Mouse (Mus musculus) lung, postnatal 14 days (tissue): ENCODE measurements around the gene Fktn.
A peak's percentile ranks its signal among the peaks of the same experiment; 100 is the strongest.
"Not testable (repeated sequence)": the region's sequence is repeated elsewhere in the genome, so short reads cannot be mapped to it uniquely, and the experiment has no call there.

Source experiments
- DNase-seq: peaks from one replicate; pipeline ENCODE4 v3.0.0; 2021

Fktn gene

GRCm38 (mm10) chr4:53772004-53772403 is 58.2 kb downstream of the Fktn start:
- no peak for DNase-seq

GRCm38 (mm10) chr4:53773911-53774310 is 60.1 kb downstream of the Fktn start:
- no peak for DNase-seq

GRCm38 (mm10) chr4:53781396-53781795 is 67.6 kb downstream of the Fktn start:
- no peak for DNase-seq

GRCm38 (mm10) chr4:53782216-53783070 is 68.6 kb downstream of the Fktn start:
- no peak for DNase-seq

- DNase-seq: no peak
Observed at GRCm38 (mm10) chr4:53785746-53786398, 72.1 kb downstream of the Fktn start.

GRCm38 (mm10) chr4:53786851-53787250 is 73.1 kb downstream of the Fktn start:
- no peak for DNase-seq

- DNase-seq: no peak
Observed at GRCm38 (mm10) chr4:53789346-53789745, 75.5 kb downstream of the Fktn start.

GRCm38 (mm10) chr4:53794257-53794966 is 80.6 kb downstream of the Fktn start:
- DNase-seq: no peak

GRCm38 (mm10) chr4:53795086-53795485 is 81.3 kb downstream of the Fktn start:
- DNase-seq: no peak

- no peak for DNase-seq
Observed at GRCm38 (mm10) chr4:53795706-53796105, 81.9 kb downstream of the Fktn start.

GRCm38 (mm10) chr4:53796865-53797772 is 83.3 kb downstream of the Fktn start:
- no peak for DNase-seq

- peak; percentile 56 for DNase-seq
Observed at GRCm38 (mm10) chr4:53798896-53799676, 85.3 kb downstream of the Fktn start.

GRCm38 (mm10) chr4:53799753-53800152 is 86.0 kb downstream of the Fktn start:
- no peak for DNase-seq

GRCm38 (mm10) chr4:53803674-53804073 is 89.9 kb downstream of the Fktn start:
- DNase-seq: not testable (repeated sequence)

- DNase-seq: not testable (repeated sequence)
Observed at GRCm38 (mm10) chr4:53806428-53806827, 92.6 kb downstream of the Fktn start.

GRCm38 (mm10) chr4:53818320-53818719 is 104.5 kb downstream of the Fktn start:
- no peak for DNase-seq

- peak; percentile 83 for DNase-seq
Observed at GRCm38 (mm10) chr4:53823697-53824096, 109.9 kb downstream of the Fktn start.

- no peak for DNase-seq
Observed at GRCm38 (mm10) chr4:53824831-53825230, 111.0 kb downstream of the Fktn start.

GRCm38 (mm10) chr4:53825821-53826605 is 112.2 kb downstream of the Fktn start, which contains the start of gene Tmem38b:
TSS of gene Tmem38b (plus strand) at chr4:53826045.
- peak; percentile 81 for DNase-seq

GRCm38 (mm10) chr4:53826641-53827248 is 112.9 kb downstream of the Fktn start:
- DNase-seq: peak; percentile 21
